Mouse (Mus musculus) embryonic fibroblast, embryonic 13.5 days (primary cell): ENCODE measurements around the gene Ms4a7.

ENCODE experiments used
- CTCF ChIP-seq: IDR thresholded peaks from 2 replicates; pipeline ENCODE4 v1.5.1; 2011; ENCODE audit warnings: mild to moderate bottlenecking, control low read depth, low read length, moderate library complexity, borderline replicate concordance; ENCODE audit not compliant: insufficient read depth
- POLR2A ChIP-seq: IDR thresholded peaks from 2 replicates; pipeline ENCODE4 v1.6.1; 2011; ENCODE audit warnings: low read depth, mild to moderate bottlenecking, control low read depth, low read length, moderate library complexity

DNA sequence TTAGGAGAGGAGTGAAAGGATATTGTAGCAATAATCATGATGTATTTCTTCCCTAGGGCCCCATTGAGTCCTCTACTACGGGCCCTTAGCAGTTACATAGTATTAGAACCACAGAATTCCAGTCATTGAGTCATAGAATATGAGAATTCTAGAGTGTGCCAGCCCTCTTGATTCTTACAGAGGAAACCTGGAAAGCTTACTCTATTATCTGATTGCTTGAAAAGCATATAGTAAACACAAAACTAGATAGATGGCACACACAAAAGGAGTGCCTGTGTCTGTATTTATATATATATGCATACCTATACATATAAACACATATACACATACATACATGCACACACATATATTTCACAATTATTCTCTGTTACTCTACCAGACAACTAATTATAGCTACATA lies 21.6 kb downstream of the Ms4a7 start, which contains the start of gene Ms4a14:
- no peak for TF ChIP-seq POLR2A
- TF ChIP-seq CTCF, result no peak
